Mouse (Mus musculus) frontal cortex, postnatal 10 days (tissue): ENCODE results near the gene Sort1.

ENCODE experiments used
- DNase-seq, 2 experiments: peaks; one replicate each; pipeline ENCODE4 v3.0.0; 2022; ENCODE audit warnings: low spot score in 2 of 2, mixed read lengths in 1 of 2

The Sort1 gene

DNA sequence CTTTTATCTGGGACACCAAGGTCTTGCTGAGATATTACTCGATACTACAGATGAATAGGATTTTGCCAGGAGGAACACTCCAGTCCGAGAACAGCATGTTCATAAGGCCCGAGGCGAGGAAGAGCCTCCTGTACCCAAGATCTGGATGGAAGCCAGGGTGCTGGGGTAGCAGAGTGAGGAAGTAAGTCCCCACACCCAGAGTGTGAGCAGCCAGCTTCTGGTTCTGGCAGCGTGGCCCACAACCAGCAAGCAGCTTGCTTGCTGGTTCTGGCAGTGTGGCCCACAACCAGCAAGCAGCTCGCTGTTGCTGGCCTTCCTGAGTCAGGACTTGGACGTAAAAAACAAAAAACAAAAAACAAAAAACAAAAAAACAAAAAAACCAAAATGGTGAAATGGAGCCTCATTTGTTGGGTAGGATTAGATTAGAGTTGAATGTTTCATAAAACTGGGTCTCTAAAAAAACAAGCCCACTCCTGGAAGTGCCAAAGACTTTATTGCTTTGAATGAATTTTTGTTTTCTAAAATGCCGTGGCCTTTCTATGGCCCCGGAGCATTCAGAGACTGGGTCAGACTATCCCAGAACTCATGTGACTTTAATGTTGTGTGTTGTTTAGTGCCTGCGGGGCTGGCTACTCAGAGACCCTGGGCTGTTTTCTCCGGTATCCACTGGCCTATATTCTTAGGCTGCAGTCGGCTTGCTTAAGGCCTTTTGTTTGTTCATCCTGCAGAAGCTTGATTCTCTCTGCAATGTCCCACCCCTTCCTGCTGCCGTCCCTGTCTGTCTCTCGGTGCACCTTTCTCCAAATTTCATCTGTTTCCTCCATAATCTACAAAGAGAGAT lies 11.7 kb downstream of the Sort1 start:
- peak in 1 of 2 experiments; percentile 71 for DNase-seq

DNA sequence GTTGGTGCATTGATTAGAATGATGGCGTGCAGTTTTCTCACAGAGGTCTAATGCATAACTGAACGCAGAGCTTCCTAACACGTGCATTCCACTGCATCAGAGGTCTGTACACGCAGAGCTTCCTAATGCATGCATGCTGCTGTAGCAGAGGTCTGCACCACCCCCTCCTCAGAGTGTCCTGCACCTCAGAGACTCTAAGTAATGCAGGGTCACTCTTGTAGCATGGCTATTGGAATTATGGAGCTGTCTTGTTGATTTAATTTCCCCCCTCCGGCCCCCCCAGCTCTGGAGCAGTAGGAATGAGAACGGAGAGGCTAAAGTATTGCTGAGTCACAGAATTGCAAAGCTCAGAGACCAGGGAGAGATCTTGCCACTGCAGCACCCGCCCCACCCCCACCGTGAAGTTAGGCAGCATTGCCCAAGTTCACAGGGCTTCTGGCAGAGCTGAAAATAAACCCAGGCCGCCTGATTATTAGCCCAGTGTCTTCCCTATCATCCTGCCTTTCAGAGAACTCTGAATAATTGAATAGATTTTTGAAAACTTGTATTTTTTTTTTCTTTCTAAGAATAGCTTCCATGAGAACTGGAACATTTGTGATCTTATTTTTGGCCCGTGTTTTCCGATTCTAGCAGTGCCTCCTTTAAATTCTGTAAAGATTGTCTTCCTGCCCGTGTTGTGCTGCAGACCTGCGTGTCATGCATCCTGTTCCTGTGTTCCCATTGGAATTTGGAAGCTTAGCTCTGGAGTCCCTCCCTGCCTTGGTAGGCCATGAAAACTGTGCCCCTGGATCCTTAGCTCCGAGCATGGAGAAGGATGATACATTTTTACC lies 12.6 kb downstream of the Sort1 start:
- peak; percentile 49 to 52 for DNase-seq

GRCm38 (mm10) chr3:108297050-108297419 lies 13.2 kb downstream of the Sort1 start:
- no peak for DNase-seq

GRCm38 (mm10) chr3:108297603-108298553 lies 14.0 kb downstream of the Sort1 start:
- DNase-seq, result no peak

DNA sequence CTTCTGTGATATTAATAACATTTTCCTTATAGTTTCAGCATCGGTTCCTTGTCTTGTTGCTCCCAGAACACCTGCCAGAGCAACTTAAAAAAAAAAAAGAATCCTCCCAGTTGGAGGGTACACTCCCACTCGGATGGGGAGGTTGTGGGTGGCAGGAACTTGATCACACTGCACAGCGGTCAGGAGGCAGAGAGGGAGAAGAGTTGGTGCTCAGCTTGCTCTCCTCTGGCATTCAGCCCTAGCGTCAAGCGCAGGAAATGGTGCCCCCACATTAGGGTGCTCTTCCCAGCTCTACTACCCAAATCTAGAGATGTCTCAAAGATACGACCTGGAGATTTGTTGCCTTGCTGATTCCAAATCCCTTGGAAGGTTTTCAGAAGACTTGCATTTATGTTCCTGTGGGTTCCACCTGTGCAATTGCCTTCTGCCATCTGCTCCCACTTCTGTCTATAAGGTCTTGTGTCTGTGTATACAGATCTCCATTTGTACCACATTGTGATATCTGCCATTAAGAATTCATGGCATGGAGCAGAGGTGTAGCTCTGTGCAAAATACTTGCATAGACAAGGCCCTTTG lies 16.7 kb downstream of the Sort1 start:
- no peak for DNase-seq

DNA sequence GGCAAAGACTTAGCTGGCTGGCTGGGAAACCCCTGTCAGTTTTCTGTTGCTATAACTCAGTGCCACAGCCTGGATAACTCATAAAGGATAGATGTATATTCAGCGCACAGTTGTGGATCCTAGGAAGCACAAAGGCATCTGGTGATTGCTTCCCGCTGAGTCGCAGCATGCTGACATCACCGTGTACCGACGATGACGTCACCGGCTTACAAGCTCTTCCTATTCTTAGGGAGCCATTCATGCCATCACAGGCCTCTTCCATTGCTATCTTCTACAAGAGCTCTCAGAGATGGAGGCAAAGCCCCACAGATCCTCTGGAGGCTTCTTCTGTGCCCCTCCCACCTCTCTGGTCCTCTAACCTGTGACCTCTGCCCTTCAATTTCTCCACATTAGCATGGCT lies 19.8 kb downstream of the Sort1 start:
- DNase-seq, result no peak

DNA sequence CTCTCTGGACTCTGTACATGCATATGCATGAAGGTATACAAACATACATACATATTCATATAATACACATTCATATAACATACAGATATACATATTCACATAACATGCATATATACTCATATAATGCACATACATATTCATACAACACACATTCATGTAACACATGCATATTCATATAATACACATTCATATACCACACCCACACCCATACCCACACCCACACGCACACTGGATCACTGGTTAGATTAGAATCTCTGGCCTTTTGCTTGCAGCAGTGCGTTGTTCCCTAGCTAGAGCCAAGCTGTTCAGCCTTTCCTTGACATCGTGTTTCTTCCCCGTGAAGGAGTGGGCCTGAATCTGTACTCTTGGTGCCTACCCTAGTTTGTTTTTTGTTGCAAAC lies 20.9 kb downstream of the Sort1 start:
- DNase-seq, result no peak

DNA sequence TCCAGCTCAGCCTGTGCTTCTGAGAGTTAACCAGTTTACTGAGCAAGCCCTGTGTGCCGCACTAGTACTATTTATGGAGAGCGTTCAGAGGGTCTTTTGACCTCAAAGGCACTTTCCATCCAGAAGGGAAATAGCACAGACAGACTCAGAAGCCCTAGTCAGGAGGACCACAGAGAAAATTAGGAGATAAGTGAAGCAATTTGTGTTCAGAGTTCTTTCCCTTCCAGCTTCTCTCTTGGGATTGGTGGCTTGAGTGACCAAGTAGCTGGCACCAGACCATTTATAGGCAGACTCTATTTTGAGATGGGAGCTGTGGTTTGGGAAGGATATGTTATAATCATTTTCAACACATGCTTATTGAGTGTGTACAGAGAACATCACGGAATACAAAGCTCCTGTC lies 22.5 kb downstream of the Sort1 start:
- no peak for DNase-seq

GRCm38 (mm10) chr3:108307485-108307884 lies 23.6 kb downstream of the Sort1 start:
- no peak for DNase-seq

GRCm38 (mm10) chr3:108310921-108311341 lies 27.0 kb downstream of the Sort1 start:
- no peak for DNase-seq

GRCm38 (mm10) chr3:108311688-108312087 lies 27.8 kb downstream of the Sort1 start:
- DNase-seq, result no peak

GRCm38 (mm10) chr3:108312414-108312813 lies 28.5 kb downstream of the Sort1 start:
- no peak for DNase-seq

- DNase-seq, result no peak
Measured at GRCm38 (mm10) chr3:108313138-108313537, 29.3 kb downstream of the Sort1 start.

GRCm38 (mm10) chr3:108314038-108314675 lies 30.3 kb downstream of the Sort1 start:
- DNase-seq, result no peak

GRCm38 (mm10) chr3:108318517-108318916 lies 34.6 kb downstream of the Sort1 start:
- no peak for DNase-seq

DNA sequence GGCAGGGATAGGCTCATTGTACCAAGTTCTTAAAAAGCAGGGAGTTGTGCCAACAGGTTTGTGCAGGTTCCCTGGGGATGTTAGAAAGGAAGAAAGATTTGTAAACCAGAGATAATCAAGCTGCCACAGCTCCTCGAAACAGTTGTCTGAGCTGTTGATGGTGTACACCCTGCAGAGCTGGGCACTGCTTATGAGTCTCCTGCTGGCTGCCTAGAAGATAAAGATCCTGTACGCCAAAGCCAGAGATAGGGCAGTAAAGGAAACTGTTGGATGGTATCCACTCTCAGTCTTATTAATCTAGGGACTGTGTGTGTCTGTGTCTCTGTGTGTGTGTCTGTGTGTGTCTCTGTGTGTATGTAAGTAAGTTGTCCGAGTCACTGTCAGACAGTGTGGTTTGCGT lies 37.8 kb downstream of the Sort1 start:
- no peak for DNase-seq

- no peak for DNase-seq
Measured at GRCm38 (mm10) chr3:108322136-108322535, 38.3 kb downstream of the Sort1 start.

DNA sequence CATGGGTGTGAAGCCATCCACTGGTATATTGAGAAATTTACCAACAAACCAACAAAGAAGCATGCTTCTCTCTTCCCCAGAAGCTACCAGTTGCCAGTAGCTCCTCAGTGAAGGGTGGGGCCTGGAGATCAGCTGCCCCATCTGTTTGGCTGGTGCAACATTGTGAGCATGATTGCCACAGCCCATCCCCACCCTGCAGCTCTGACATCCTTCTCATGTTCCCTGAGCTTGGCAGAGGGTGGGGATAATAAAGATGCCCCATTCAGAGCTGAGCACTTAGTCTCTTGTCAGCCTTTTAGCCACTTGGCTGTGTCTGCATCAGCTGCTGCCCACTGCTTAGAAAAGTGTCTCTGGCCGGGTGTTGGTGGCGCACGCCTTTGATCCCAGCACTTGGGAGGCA lies 39.1 kb downstream of the Sort1 start:
- no peak for DNase-seq

GRCm38 (mm10) chr3:108324837-108325236 lies 41.0 kb downstream of the Sort1 start:
- no peak for DNase-seq

DNA sequence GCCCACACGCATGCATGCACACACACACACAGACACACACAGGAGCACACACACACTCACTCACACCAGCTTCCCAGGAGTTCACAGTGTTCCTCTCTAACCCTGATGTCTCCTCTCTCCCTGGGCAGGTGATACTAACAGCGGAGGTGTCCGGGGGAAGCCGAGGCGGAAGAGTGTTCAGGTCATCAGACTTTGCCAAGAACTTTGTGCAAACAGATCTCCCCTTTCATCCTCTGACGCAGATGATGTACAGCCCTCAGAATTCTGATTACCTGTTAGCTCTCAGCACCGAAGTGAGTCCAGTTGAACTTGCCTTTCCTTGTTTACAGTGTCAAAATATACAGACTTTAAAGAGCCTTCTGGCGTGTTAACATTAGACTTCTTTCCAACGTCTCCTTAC lies 41.6 kb downstream of the Sort1 start:
- no peak for DNase-seq

GRCm38 (mm10) chr3:108327275-108327674 lies 43.4 kb downstream of the Sort1 start:
- no peak for DNase-seq
